Mouse (Mus musculus): ENCODE measurements around the gene Rbms3. TPM values are rescaled to one million over a fixed set of nuclear protein-coding genes. Genes with fewer than 3 reads are reported as not detected.
A peak's percentile ranks its signal among the peaks of the same experiment; 100 is the strongest.

The Rbms3 gene
- polyA plus RNA-seq, 1 experiment from 2014 or later, result 13.1 TPM

DNA sequence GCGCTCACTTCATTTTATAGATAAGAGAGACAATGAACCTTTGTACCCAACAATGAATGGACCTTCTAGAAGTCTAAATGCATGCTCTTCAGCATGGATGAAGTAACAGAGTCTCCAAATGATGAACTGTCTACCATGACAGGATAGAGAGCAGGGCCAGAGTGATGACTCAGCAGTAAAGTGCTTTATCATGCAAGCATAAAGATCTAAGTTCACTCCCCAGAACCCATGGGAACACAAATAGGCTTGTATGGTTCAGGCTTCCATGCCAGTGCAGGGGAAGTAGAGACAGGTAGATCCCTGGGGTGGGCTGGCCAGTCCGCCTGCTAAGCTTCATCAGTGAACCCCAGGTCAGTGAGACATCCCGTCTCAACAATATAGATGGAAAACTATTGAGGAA, 489.7 kb downstream of the Rbms3 start:
- H3K9ac ChIP-seq (ENCODE audit: low read depth, low read length), result no peak overlapping the region
- no peaks in the 10 kb centered on the region for H3K4me1 ChIP-seq (replicated peaks; ENCODE audit: control insufficient read depth, insufficient read depth, low read length)
- H3K9me3 ChIP-seq (ENCODE audit: control insufficient read depth), result no peaks in the 10 kb centered on the region
- no peaks in the 10 kb centered on the region for H3K36me3 ChIP-seq (ENCODE audit: control insufficient read depth, insufficient read depth)
- H3K4me3 ChIP-seq (ENCODE audit: low read depth, low read length), result no peak overlapping the region
- H3K4me2 ChIP-seq (replicated peaks; ENCODE audit: low read depth), result no peak overlapping the region
- no peak overlapping the region for H3K27ac ChIP-seq (ENCODE audit: low read depth, low read length)
- WGBS, result 89% methylated on average over 3 of the region's 3 CpGs
- no peaks in the 10 kb centered on the region for H3K27me3 ChIP-seq (replicated peaks; ENCODE audit: control insufficient read depth, insufficient read depth, low read length)
- ATAC-seq, result no peak
- no peak for TF ChIP-seq CTCF (IDR thresholded peaks at IDR 0.05; ENCODE audit: low read depth)

DNA sequence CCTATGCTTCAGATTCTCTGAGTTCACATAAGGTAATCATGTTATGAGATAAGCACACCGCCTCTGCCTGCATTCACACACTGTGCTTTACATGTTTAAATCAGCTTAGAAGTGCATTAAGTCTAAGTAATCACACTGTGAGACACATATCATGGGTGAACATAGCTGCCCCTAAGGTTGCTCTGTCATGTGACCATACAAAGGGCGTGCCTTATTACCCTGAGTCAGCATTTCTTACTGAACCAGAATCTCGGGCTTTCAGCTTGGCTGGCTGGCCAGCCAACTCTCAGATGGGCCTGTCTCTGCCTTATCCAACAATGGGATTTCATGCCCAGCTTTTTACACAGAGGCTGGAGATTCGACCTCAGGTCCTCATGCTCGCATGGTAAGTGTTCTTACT, 493.3 kb downstream of the Rbms3 start:
- H3K36me3 ChIP-seq (ENCODE audit: control insufficient read depth, insufficient read depth), result no peaks in the 10 kb centered on the region
- no peaks in the 10 kb centered on the region for H3K4me1 ChIP-seq (replicated peaks; ENCODE audit: control insufficient read depth, insufficient read depth, low read length)
- no peaks in the 10 kb centered on the region for H3K9me3 ChIP-seq (ENCODE audit: control insufficient read depth)
- no peak for ATAC-seq
- H3K27me3 ChIP-seq (replicated peaks; ENCODE audit: control insufficient read depth, insufficient read depth, low read length), result no peaks in the 10 kb centered on the region
- no peak overlapping the region for H3K27ac ChIP-seq (ENCODE audit: low read depth, low read length)
- H3K4me3 ChIP-seq (ENCODE audit: low read depth, low read length), result no peak overlapping the region
- no peak for TF ChIP-seq CTCF (IDR thresholded peaks at IDR 0.05; ENCODE audit: low read depth)
- H3K9ac ChIP-seq (ENCODE audit: low read depth, low read length), result no peak overlapping the region
- 68% methylated on average over 5 of the region's 5 CpGs for WGBS
- H3K4me2 ChIP-seq (replicated peaks; ENCODE audit: low read depth), result no peak overlapping the region

DNA sequence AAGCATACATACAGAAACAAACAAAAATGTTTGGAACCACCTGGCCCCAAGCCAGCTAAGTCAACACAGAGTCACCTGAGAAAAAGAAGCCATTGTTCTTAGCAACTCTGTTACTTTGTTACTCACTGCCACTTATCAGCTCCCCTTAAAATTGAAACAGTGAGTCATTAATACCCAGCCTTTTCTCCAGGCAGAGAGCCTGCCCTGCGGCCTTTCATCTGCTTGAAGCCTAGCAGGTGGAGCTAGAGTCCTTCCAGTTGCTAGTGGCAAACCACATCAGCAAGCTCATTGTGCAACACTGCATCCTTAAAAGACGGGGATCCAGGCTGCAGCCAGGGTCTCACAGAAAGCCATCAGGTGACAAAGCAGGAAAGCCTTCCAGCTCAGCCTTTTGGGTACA, 495.7 kb downstream of the Rbms3 start:
- Histone ChIP-seq H3K36me3 (ENCODE audit: control insufficient read depth, insufficient read depth) (no peaks in the 10 kb centered on the region), H3K4me1 (replicated peaks; ENCODE audit: control insufficient read depth, insufficient read depth, low read length) (no peaks in the 10 kb centered on the region), H3K9ac (ENCODE audit: low read depth, low read length) (no peak overlapping the region), H3K4me2 (replicated peaks; ENCODE audit: low read depth) (no peak overlapping the region), H3K9me3 (ENCODE audit: control insufficient read depth) (no peaks in the 10 kb centered on the region), H3K27ac (ENCODE audit: low read depth, low read length) (no peak overlapping the region), H3K4me3 (ENCODE audit: low read depth, low read length) (no peak overlapping the region), H3K27me3 (replicated peaks; ENCODE audit: control insufficient read depth, insufficient read depth, low read length) (no peaks in the 10 kb centered on the region)
- ATAC-seq, result peak; percentile 83
- TF ChIP-seq CTCF (IDR thresholded peaks at IDR 0.05; ENCODE audit: low read depth), result 0 out of 2 replicates have a peak, but pooled peaks have one; percentile 25
- WGBS, result 23% methylated on average over 2 of the region's 2 CpGs

DNA sequence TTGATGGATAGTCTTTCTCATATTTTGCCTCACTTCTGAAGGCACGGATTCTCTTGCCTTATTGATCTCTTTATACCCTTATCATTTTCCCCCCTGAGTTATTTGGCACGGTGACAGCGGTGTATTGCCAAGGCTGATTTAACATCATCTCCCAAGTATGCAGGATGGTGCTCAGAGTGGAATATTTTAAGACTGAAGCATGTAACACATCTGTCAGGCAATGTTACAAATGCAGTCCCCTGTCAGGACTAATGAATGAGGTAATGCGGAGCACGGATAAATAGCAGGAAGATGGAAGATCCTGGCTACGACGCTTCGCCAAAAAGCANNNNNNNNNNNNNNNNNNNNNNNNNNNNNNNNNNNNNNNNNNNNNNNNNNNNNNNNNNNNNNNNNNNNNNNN, 502.9 kb downstream of the Rbms3 start:
- TF ChIP-seq CTCF (IDR thresholded peaks at IDR 0.05; ENCODE audit: low read depth), result no peak
- 60% methylated on average over 8 of the region's 8 CpGs for WGBS
- H3K27ac ChIP-seq (ENCODE audit: low read depth, low read length), result no peak overlapping the region
- no peak overlapping the region for H3K9ac ChIP-seq (ENCODE audit: low read depth, low read length)
- no peak overlapping the region for H3K4me3 ChIP-seq (ENCODE audit: low read depth, low read length)
- H3K4me2 ChIP-seq (replicated peaks; ENCODE audit: low read depth), result no peak overlapping the region
- no peaks in the 10 kb centered on the region for H3K36me3 ChIP-seq (ENCODE audit: control insufficient read depth, insufficient read depth)
- H3K9me3 ChIP-seq (ENCODE audit: control insufficient read depth), result no peaks in the 10 kb centered on the region
- no peaks in the 10 kb centered on the region for H3K27me3 ChIP-seq (replicated peaks; ENCODE audit: control insufficient read depth, insufficient read depth, low read length)
- no peaks in the 10 kb centered on the region for H3K4me1 ChIP-seq (replicated peaks; ENCODE audit: control insufficient read depth, insufficient read depth, low read length)
- ATAC-seq, result no peak

DNA sequence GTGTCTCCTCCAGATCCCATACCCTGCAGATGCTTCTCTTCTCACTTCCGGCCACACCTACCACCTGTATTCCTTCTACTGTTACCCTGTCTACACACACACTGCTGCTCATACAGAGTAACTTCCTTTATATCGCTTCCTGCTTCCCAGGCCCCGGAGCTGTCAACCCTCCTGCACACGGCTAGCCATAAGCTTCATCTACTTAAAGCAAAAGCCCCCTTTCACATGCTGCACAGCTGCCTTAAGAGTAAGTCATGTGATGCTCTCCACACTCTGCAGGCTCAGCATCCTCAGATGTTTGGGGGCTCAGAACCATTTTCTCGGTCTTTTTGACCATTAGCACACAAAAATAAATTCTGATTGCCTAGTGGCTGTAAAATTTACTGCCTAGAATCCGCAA, 503.9 kb downstream of the Rbms3 start:
- no peak overlapping the region for H3K27ac ChIP-seq (ENCODE audit: low read depth, low read length)
- H3K9ac ChIP-seq (ENCODE audit: low read depth, low read length), result no peak overlapping the region
- H3K9me3 ChIP-seq (ENCODE audit: control insufficient read depth), result no peaks in the 10 kb centered on the region
- no peaks in the 10 kb centered on the region for H3K36me3 ChIP-seq (ENCODE audit: control insufficient read depth, insufficient read depth)
- TF ChIP-seq CTCF (IDR thresholded peaks at IDR 0.05; ENCODE audit: low read depth), result no peak
- no peaks in the 10 kb centered on the region for H3K27me3 ChIP-seq (replicated peaks; ENCODE audit: control insufficient read depth, insufficient read depth, low read length)
- no peak overlapping the region for H3K4me2 ChIP-seq (replicated peaks; ENCODE audit: low read depth)
- no peak for ATAC-seq
- 75% methylated on average over 6 of the region's 6 CpGs for WGBS
- no peaks in the 10 kb centered on the region for H3K4me1 ChIP-seq (replicated peaks; ENCODE audit: control insufficient read depth, insufficient read depth, low read length)
- no peak overlapping the region for H3K4me3 ChIP-seq (ENCODE audit: low read depth, low read length)

DNA sequence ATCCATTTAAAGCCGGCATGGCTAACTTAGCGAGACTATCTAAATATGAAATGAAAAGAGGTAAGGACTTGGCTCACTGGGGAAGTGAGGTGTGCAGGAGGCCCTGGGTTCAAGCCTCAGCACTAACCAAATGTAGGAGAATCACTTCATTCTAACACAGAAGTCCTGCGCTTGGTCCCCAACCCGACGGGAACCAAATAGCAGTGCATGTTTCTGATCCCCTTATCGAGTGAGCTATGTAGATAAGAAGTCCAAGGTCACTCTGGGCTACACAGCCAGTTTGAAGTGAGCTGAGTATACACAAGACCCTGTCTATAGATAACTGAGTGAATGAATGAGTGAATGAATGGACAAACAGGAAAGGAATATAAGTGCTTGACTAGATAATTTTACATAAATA, 508.1 kb downstream of the Rbms3 start:
- Histone ChIP-seq H3K9me3 (ENCODE audit: control insufficient read depth) (no peaks in the 10 kb centered on the region), H3K4me3 (ENCODE audit: low read depth, low read length) (no peak overlapping the region), H3K27me3 (replicated peaks; ENCODE audit: control insufficient read depth, insufficient read depth, low read length) (no peaks in the 10 kb centered on the region), H3K4me2 (replicated peaks; ENCODE audit: low read depth) (no peak overlapping the region), H3K36me3 (ENCODE audit: control insufficient read depth, insufficient read depth) (no peaks in the 10 kb centered on the region), H3K27ac (ENCODE audit: low read depth, low read length) (no peak overlapping the region), H3K9ac (ENCODE audit: low read depth, low read length) (no peak overlapping the region), H3K4me1 (replicated peaks; ENCODE audit: control insufficient read depth, insufficient read depth, low read length) (no peaks in the 10 kb centered on the region)
- no peak for ATAC-seq
- no peak for TF ChIP-seq CTCF (IDR thresholded peaks at IDR 0.05; ENCODE audit: low read depth)
- 44% methylated on average over 6 of the region's 6 CpGs for WGBS

DNA sequence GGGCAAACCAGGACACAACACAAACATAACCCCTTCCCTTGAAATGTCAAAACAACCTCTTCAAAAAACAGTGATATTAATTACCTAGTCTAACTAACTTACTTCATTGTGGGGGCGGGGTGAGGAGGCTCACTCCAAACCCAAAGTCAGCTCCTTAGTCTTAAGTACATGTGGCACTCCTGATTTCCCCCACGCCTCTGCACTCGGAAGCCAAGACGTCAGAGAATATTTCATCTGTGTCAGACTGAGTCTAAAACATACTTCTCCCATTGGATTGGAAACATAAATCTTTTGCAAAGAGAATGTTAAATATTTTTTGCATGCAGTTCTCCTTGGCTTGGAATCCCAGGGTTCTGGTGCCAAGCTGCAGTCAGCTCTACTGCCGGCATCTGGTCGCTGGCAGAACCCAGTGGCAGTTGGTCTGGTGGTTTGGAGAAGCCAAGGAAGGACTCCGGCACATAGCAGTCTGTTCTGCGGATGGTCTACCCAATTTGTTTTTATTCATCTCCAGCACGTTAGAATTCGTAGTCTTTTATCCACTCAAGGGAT, 512.5 kb downstream of the Rbms3 start:
- Histone ChIP-seq H3K9me3 (ENCODE audit: control insufficient read depth) (no peaks in the 10 kb centered on the region), H3K9ac (ENCODE audit: low read depth, low read length) (no peak overlapping the region), H3K36me3 (ENCODE audit: control insufficient read depth, insufficient read depth) (no peaks in the 10 kb centered on the region), H3K4me2 (replicated peaks; ENCODE audit: low read depth) (no peak overlapping the region), H3K4me3 (ENCODE audit: low read depth, low read length) (no peak overlapping the region), H3K27ac (ENCODE audit: low read depth, low read length) (no peak overlapping the region), H3K4me1 (replicated peaks; ENCODE audit: control insufficient read depth, insufficient read depth, low read length) (no peaks in the 10 kb centered on the region), H3K27me3 (replicated peaks; ENCODE audit: control insufficient read depth, insufficient read depth, low read length) (no peaks in the 10 kb centered on the region)
- ATAC-seq, result no peak
- 75% methylated on average over 10 of the region's 10 CpGs for WGBS
- TF ChIP-seq CTCF (IDR thresholded peaks at IDR 0.05; ENCODE audit: low read depth), result no peak
